Mouse (Mus musculus) heart, adult 18-20 months (tissue): Measurements from ENCODE around the gene Col4a3. TPM values are rescaled to one million over a fixed set of nuclear protein-coding genes. Genes with fewer than 3 reads are reported as not detected.
A peak's percentile ranks its signal among the peaks of the same experiment; 100 is the strongest.

ENCODE experiments used
- DNase-seq, 2 experiments: peaks; one replicate each; pipeline ENCODE4 v3.0.0; 2021 to 2022; ENCODE audit warnings: mixed read lengths in 1 of 2
- total RNA-seq, 2 experiments: library from RNA; stranded (reverse); gene quantifications; 2 replicates each; pipeline ENCODE4 v1.2.3; 2021

The Col4a3 gene
- total RNA-seq, 2 experiments from 2014 or later = 1.1 to 1.5 TPM

DNA sequence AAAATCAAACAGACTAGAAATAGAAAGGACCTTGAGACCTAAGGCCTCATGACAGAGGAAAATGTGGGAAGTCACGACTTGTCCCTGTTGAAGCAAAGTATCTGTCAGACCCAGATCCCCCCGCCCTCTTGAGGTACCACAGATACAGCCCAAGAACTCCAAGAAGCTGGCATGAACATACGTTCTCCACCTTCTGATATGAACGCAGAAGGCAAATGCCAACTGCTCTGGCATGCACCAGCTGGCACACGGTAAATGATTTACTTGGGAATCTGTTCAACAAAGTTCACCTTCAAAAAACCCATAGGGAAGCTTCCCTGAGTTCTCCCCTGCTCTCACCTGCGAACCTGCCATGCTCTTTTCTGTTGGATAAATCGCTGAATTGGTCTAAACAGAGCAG, 19.1 kb downstream of the Col4a3 start:
- no peak for DNase-seq

DNA sequence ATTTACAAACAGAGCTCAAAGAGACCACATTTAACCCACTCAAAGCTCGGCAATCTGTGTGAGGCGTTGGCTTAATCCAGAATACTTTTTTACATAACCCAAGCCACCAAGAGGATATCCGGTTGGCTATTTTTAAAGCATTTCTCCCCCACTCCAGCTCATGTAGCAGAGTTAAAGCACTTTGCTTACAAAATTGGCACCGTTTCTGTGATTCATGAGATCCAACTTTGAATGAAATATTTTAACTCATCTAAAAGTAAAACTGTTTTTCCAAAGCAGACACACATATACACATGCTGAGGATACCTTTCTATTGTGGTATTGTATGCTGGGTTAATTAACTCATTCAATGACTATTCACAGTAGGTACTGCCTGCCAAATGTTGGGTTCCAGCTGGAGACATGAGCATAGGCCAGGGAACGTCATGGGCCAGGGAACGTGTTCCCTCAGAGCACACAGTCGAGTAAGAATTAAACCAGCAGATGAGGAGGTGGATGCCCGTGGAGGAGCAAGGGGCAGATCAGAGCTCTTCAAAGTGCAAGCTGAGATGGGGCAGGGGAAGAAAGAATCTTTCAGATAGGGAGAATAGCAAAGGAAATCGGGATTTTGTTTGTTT, 22.0 kb downstream of the Col4a3 start:
- DNase-seq = peak; percentile 28 to 52

DNA sequence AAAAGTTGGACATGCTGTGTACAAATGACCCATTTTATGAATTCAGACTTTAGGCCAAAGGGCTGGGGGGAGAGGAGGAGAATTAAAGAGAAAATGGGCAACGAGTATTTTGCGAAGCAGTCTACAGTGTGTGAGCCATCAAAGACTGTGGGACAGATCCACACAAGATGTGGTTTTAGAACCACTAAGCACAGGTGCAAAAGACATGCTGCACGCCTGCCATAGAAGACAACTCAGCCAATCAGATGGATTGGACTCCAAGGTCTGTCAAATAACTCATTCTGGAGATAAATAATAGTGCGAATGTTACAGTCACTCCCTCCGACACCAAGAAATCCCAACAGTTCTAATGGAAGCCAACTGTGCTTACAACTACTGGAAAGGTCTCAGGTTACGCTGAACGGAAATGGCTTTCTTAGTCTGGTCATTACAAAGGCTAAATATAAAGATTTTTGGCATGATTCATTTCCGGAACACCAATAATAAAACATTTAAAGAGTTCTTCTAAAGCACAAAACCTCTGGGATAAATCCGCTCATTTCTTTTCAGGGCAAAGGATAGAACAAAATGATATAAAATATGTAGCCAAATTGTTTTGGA, 25.4 kb downstream of the Col4a3 start:
- no peak for DNase-seq

DNA sequence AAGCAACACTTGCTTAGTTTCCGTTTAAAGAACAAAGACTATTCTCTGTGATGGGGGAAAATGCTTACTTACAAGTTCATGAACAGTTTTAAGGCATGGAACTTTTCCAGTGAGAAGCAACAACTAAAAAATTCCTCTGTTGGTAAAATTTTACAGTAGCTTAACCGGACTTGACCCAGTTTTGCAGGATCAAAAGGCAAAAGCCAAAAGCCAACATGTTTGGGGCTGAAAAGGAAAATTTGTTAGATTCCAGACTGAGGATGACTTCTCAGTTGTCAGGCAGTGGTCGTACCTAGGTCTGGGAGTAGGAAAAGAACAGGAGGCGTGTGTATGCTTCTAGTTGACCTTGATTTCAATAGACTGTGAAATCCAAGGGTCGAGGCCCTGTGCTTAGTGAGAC, 31.3 kb downstream of the Col4a3 start:
- no peak for DNase-seq

DNA sequence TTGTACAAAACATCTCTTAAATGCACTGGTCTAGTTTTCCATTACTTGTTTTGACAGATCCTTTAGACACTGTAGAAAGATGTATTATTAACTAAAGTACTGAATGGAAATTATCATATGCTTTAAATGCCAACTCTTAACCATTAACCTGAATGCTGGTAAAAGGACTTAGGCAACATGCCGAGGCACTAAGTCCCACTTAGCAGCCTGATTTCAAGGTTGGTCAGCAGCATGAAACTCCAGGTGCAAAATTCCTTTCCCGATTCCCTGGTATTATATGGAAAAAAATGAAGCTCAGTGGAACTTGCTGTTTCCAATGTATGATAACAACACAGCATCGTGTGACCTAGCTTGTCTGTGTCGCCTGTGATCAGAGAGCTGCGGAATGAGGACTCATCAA, 31.9 kb downstream of the Col4a3 start:
- DNase-seq = no peak

DNA sequence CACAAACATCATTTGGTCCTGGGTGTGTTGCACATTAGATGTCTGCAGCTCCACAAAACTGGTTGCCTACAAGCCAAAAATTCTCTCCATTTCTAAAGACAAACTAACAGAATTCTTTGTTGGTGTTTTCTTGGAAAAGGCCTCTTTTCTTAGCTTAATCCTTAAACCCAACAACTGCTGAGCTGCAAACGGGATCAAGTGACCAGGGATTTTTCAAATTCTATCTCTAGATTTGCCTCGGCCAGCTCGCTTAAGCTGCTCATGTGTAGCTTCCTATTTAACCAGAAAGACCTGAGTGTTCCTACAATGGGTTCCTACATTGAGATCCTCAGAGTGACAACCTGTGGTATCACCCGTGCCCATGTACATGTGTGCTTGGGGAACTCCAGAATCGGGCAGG, 33.3 kb downstream of the Col4a3 start:
- DNase-seq = no peak

DNA sequence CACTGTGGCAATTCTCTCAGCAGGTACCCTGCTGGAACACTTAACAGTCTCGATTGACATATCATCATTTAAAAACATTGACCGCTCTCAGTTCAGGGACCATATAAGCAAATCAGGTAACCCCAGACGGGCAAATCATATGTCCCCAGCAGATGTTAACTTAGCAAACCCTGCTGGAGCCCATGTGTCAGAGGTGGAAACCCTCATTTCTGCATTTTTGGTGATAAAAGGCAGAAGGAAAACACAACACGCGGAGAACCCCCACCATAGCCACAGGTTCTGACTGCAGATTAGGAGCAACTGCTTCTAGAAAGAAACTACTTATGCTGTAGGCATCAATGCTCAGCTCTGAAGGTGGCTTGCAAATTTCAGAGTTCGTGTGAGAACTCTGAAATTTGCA, 38.2 kb downstream of the Col4a3 start:
- DNase-seq = no peak

DNA sequence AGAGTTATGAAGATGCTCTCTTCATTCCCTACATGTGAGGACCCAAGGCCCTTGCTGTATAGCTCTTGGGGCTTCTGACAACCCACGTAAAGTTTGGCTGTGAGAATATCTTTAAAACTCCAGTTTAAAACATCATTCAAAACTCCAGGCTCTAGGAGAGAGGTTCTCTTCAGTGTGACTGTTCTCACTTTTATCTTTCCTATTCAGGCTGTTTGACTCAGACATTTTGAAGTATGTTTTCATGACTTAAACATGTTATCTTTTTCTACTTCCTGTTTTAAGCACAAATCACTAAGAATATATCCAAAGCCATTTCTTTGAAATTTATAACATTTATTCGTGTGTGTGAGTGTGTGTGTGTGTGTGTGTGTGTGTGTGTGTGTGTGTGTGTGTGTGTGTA, 38.8 kb downstream of the Col4a3 start:
- no peak for DNase-seq

DNA sequence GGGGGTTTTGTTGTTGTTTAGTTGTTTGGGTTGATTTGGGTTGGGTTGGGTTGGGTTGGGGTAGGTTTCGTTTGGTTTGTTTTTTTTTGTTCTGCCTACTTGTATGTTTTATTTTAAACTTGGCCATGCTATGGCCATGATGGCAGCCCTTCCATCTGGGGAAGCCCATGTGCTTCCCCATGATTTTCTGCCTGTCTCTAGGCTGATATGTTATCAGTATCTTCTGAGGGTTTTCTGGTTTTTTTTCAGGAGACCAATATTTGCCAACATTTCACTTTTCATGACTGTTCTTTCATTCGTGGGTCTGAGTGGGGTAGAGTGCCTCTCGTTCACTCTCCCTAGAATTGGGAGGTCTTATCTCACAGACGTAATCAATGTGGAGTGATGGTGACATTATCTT, 40.9 kb downstream of the Col4a3 start:
- no peak for DNase-seq

DNA sequence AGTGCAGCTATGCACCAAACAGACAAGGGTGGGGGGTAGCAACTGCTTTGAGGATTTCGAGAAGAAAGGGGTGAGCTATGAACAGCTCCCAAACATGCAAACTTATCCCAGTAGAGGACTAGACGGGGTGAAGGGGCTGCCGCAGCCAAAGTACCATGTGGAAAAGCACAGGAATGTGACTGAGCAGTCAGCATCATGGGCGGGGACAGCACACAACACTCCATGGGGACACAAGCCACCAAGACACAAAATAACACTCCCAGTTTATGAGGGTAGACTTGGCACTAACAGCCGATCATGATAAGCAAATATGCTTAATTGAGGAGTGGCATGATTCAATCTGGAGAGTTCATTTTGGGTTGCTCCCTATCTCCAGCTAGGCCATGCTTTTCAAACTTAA, 42.8 kb downstream of the Col4a3 start:
- no peak for DNase-seq

DNA sequence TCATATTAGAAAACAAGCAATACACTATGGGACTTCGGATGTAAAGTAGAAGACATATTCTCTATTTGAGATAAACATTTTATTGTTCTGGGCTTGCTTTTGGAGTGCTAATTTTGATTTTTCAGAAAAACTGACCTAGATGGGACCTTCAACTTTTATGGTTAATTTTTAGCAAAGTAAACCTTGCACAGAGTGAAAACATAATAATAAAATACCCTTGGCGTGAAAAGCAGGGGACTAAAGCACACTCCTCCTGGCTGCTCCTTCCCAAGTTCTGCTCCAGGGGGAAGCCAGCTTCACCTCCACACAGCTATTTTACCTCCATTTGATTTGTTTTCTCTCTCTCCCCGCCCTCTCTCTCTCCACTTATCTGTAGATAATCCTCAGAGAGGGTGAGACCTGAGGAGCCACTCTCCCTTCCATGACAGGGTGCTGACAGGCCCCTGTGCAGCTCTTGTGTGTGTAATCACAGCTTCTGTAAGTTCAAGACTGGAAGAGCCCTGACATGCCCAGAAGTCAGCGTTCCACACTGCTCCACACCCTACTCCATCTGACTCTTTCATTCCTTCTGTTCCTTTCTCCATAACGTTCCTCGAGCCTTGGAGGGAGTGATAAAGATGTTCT, 44.6 kb downstream of the Col4a3 start:
- DNase-seq = no peak

DNA sequence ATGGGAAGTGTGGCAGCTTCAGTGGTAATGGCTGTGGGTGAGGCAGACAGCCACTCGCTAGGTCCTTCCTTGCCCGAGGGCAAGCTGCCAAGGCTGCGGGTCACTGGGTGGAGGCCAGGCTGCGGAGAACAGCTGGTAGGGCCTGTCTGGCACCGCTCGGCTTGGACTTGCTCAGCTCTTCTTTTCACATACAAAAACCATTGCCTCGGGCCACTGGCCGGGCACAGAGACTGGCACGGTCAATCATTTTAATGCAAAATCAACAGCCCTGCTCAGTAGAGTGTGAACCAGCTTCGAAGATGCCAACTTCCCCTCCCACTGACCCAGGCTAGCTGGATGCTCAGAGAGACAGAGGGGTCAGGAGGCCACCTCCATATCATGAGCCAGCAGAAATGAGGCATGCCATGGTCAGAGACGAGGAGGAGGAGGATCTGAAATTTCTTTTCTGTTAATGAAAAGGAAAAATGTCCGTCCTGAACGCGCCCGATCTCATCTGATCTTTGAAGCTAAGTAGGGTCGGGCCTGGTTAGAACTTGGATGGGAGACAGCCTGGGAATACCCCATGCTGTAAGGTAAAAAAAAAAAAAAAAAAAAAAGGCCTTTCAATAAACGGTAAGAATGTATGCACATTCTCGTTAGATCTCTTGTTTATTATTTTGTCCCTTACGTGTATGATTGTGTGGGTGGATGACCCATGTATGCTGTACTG, 48.0 kb downstream of the Col4a3 start:
- peak; percentile 70 to 74 for DNase-seq

DNA sequence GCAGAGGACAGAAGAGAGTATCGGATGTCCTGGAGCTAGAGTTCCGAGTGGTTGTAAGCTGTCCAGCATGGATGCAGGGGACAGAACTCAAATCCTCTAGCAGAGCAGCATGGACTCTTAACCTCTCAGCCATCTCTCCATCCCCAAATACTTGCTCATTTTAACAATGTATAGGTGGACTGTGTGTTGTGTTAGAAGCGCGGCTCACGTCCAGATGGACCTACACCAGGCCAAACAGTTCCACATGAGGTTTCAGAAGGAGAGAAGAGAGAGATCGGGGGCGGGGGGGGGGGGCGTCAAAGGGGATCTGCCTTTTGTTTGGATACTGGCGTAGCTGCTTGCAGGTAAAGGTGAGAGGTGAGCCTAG, 48.5 kb downstream of the Col4a3 start:
- DNase-seq = no peak

DNA sequence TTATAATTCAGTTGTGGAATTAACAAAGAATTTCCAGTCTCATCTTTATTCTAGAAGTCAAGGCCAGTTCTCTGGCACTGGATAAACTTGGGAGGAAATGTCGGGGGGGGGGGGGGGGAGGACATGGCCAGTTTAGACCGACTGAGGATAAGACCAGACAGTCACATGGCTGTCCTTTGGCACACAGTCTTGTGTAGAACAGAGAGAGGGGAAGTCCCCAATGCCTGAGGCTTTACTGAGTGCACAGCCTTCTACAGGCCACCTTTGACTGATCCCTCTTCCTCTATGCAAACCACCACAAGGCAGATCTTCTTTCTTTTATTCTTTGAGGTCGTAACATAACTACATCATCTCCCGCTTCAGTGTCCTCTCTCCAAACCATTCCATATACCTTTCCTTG, 49.6 kb downstream of the Col4a3 start:
- DNase-seq = peak; percentile 33 to 74

DNA sequence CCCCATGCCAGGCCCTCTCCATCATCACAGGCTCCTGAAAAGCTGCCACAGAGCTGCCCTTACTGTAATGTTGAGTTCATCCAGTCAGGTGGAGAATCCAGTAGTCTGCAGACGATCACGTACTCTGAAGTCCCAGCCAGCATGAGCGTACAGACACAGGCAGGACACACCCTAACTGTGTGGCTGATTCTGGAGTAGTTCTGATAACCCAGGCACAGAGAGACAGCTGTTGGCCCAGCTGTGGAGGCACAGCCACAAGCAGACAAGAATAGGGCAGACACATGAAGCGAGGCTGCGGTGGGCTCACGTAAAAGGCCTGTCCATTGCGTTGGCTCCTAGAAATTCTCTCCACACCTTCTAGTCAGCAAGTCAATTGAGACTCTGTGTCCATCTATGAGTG, 50.7 kb downstream of the Col4a3 start:
- DNase-seq = peak; percentile 14 to 22

DNA sequence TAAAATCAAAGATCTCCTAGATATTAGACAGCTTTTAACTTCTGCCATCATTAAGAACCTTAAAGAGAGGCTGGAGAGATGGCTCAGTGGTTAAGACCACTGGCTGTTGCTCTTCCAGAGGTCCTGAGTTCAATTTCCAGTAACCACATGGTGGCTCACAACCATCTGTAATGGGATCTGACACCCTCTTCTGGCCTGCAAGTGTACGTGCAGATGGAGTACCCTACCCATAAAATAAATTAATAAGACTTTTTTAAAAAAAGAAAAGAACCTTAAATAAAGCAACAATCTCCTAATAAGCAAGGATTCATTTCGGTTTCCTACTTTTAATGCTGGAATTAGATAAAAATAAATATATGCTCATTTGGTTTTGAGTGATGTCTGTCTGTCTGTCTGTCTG, 51.7 kb downstream of the Col4a3 start:
- no peak for DNase-seq

DNA sequence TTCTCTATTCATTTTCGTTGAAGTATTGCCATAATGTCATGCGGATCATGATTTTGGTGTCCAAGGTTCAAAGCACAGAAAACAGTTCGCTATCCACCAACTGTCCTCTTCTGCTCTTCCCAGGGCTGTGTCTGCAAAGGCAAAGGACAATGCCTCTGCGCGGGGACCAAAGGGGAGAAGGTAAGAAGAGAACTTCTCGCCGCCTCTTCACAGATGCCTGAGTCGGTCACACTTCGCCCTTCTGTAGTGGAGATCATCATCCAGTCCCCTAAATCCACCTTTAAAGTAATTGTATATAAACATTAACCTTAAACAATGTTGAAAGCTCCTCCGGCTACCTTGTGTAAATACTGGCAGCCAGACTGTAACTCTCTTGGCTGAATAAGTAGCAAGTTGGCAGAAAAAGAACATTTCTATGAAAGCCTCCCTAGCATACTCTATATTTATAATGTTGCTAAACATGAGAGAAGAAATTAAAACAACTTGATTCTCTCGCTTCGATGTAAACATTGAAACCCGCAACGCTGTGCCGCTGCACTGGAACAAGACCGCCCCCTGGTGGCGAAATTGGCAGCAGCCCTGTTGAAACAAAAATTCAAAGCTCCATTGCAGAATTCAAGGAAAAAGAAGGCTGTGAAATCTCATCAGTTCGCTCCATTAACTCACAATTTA, 54.7 kb downstream of the Col4a3 start:
- peak; percentile 52 to 89 for DNase-seq

DNA sequence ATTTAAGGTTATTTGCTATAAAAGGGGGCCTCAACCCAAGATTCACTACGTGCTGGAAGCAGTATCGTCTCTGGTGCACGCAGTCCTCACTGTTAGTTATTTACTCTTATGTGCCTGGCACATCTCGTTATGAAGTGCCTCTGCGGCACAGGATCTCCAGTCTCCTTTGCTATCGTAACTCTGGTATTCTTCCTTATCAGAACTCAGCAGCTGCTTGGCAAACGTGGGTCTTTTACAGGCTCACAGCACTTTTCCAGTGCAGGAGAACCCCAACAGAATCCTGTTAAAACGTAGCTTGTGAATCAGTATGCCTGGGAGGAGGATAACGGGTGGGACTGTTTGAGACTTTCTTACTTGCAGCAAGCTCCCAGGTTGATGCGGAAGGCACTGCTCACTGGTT, 61.3 kb downstream of the Col4a3 start:
- peak; percentile 36 to 41 for DNase-seq

DNA sequence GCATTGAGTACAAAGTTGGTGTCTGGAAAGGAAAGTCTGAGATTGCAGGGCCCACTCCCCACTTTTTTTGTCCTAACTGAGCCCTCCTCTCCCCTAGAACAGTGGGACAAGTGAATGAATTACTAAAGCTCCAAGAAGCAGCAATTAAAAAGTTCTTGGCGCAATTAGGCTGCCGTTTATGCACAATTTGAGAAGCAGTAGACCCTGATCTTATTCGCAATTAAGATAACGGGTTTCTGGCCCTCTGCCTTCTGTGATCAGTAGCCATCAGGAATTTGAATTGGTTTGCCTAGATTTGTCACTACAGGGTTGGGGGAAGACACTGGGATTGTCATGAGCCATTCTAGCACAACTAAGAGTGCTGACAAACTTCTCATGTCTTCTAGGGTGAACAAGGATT, 64.1 kb downstream of the Col4a3 start:
- no peak for DNase-seq

DNA sequence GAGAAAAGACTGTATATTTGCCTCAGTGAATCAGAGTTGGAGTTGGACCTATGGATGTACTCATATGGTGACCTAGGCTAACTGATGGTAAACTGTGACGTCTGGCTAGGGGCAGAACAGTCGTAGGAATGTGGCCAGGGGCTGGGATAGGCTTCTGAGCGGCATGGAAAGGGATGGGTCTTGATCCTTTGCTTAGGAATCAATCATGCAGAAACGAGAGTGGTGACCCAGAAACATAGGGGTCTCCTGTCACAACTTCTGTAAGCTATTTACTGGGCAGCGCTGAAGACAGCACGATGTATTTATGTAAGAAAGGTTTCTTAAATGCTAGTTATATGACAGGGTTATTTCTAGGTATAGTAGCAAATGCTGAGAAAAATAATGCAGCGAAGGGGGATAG, 67.3 kb downstream of the Col4a3 start:
- no peak for DNase-seq

DNA sequence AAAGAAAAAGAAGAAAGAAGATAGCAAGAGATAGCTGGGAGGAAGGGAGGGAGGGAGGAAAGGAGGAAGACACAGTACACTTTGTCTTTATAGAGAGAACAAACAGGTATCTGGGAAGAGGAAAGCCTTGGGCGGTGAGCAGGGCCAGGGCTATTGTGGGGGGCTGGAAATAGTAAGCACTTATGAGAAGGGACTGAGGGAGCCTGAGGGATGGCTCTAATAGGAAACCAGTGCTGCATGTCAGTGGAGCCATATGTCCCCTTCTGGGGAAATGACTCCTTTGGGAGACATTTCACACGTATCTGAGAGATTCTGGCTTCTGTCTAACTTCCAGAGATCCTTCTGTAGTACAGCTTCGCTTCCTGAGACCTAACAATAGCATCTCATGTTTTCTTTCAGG, 69.7 kb downstream of the Col4a3 start:
- DNase-seq = no peak

DNA sequence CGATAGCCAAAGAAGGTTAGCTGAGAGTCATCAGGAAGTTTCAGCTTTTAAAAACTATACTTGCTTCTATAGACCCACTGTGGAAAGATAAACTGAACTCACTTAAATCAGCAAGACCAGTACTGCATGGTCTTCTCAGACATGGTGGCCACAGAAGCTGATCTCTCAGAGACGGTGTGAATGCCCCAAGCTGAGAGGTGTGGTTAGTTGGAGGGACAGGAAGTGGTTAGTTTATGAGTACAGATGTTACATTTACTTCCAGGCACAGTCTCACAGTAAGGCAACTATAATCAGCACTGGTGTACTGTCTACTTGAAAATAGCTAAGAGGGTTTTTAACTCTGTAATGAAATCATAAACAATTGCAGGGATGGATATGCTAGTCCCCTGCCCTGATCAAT, 75.5 kb downstream of the Col4a3 start:
- no peak for DNase-seq

DNA sequence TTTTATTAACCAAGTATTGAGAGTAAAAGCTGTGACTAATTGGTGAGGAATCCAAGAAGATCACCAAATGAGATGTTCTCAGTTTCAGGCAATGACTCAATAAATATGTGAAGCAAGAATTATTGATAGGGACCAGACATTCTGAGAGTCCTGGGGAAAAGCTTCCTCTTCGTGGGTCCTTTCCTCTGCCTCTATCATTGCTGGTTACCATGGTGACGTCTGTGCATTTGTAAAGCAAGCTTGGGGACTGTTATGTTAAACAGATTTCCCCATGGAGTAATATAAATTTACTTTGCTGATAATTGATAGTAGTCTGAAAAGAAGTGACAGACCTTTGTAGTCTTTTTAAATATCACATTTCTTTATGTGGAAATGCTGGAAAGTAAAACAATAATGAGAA, 76.8 kb downstream of the Col4a3 start:
- no peak for DNase-seq
